Mouse (Mus musculus): Measurements from ENCODE around the gene Lpcat2.
"Not testable (repeated sequence)": the region's sequence is repeated elsewhere in the genome, so short reads cannot be mapped to it uniquely, and the experiment has no call there.

Gene Lpcat2

GRCm38 (mm10) chr8:92853188-92853983, 1.8 kb upstream of the Lpcat2 start:
- peak; percentile 22 to 31 for DNase-seq (ENCODE audit: low spot score in 2 of 2)

GRCm38 (mm10) chr8:92854673-92855072, 466 bp upstream of the Lpcat2 start:
- peak; percentile 13 to 25 for DNase-seq (ENCODE audit: low spot score in 2 of 2)

- peak in 1 of 2 experiments; percentile 26 for DNase-seq (ENCODE audit: low spot score in 2 of 2)
Measured at GRCm38 (mm10) chr8:92856273-92856986, 1.3 kb downstream of the Lpcat2 start.

GRCm38 (mm10) chr8:92858475-92859182, 3.5 kb downstream of the Lpcat2 start:
- DNase-seq (ENCODE audit: low spot score in 2 of 2) = no peak

GRCm38 (mm10) chr8:92861977-92862376, 6.8 kb downstream of the Lpcat2 start:
- no peak for DNase-seq (ENCODE audit: low spot score in 2 of 2)

- DNase-seq (ENCODE audit: low spot score in 2 of 2) = no peak
Measured at GRCm38 (mm10) chr8:92870281-92870680, 15.1 kb downstream of the Lpcat2 start.

GRCm38 (mm10) chr8:92872063-92872759, 17.1 kb downstream of the Lpcat2 start:
- no peak for DNase-seq (ENCODE audit: low spot score in 2 of 2)

- peak; percentile 27 to 34 for DNase-seq (ENCODE audit: low spot score in 2 of 2)
Measured at GRCm38 (mm10) chr8:92875795-92876194, 20.7 kb downstream of the Lpcat2 start.

- no peak for DNase-seq (ENCODE audit: low spot score in 2 of 2)
Measured at GRCm38 (mm10) chr8:92881247-92881646, 26.1 kb downstream of the Lpcat2 start.

GRCm38 (mm10) chr8:92883771-92884170, 28.6 kb downstream of the Lpcat2 start:
- no peak for DNase-seq (ENCODE audit: low spot score in 2 of 2)

- DNase-seq (ENCODE audit: low spot score in 2 of 2) = not testable (repeated sequence)
Measured at GRCm38 (mm10) chr8:92892216-92892615, 37.1 kb downstream of the Lpcat2 start.

GRCm38 (mm10) chr8:92893870-92894269, 38.7 kb downstream of the Lpcat2 start:
- no peak for DNase-seq (ENCODE audit: low spot score in 2 of 2)

- no peak for DNase-seq (ENCODE audit: low spot score in 2 of 2)
Measured at GRCm38 (mm10) chr8:92895053-92895452, 39.9 kb downstream of the Lpcat2 start.

- DNase-seq (ENCODE audit: low spot score in 2 of 2) = no peak
Measured at GRCm38 (mm10) chr8:92896056-92896455, 40.9 kb downstream of the Lpcat2 start.

- DNase-seq (ENCODE audit: low spot score in 2 of 2) = no peak
Measured at GRCm38 (mm10) chr8:92896611-92897010, 41.5 kb downstream of the Lpcat2 start.

- no peak for DNase-seq (ENCODE audit: low spot score in 2 of 2)
Measured at GRCm38 (mm10) chr8:92897794-92898193, 42.7 kb downstream of the Lpcat2 start.

- DNase-seq (ENCODE audit: low spot score in 2 of 2) = no peak
Measured at GRCm38 (mm10) chr8:92899590-92899989, 44.5 kb downstream of the Lpcat2 start.

GRCm38 (mm10) chr8:92901107-92901506, 46.0 kb downstream of the Lpcat2 start, which contains the start of gene Capns2:
Gene Capns2, plus strand, starts transcription at chr8:92901407.
- DNase-seq (ENCODE audit: low spot score in 2 of 2) = no peak

GRCm38 (mm10) chr8:92902981-92903380, 47.8 kb downstream of the Lpcat2 start:
- DNase-seq (ENCODE audit: low spot score in 2 of 2) = no peak

GRCm38 (mm10) chr8:92903488-92904135, 48.5 kb downstream of the Lpcat2 start:
- DNase-seq (ENCODE audit: low spot score in 2 of 2) = no peak

- DNase-seq (ENCODE audit: low spot score in 2 of 2) = no peak
Measured at GRCm38 (mm10) chr8:92906553-92906952, 51.4 kb downstream of the Lpcat2 start.
